Mouse (Mus musculus): Measurements from ENCODE around the gene Fam50b. TPM values are rescaled to one million over a fixed set of nuclear protein-coding genes. Genes with fewer than 3 reads are reported as not detected.

Fam50b gene
- polyA plus RNA-seq, 1 experiment: not detected

GRCm38 (mm10) chr13:34741254-34741653, 6.6 kb downstream of the Fam50b start:
- Histone ChIP-seq H3K79me2 (ENCODE audit: control insufficient read depth, insufficient read depth) (no peaks in the 10 kb centered on the region), H3K4me3 (no peak overlapping the region), H3K4me2 (ENCODE audit: low read depth) (no peak overlapping the region), H3K27me3 (ENCODE audit: control insufficient read depth, insufficient read depth, insufficient read length) (no peaks in the 10 kb centered on the region), H3ac (ENCODE audit: control insufficient read depth, insufficient read length) (no peak overlapping the region), H3K36me3 (ENCODE audit: control insufficient read depth, insufficient read depth) (no peaks in the 10 kb centered on the region)
- TF ChIP-seq MYOD1 (IDR thresholded peaks at IDR 0.05; ENCODE audit: control insufficient read depth in 1 of 3, insufficient read length in 2 of 3, low read depth in 2 of 3) (no peak), POLR2A (IDR thresholded peaks at IDR 0.05; ENCODE audit: insufficient read length, low read depth) (no peak), USF1 (IDR thresholded peaks at IDR 0.05; ENCODE audit: low read depth) (no peak), MYOG (IDR thresholded peaks at IDR 0.05; ENCODE audit: control insufficient read depth in 1 of 3, insufficient read depth in 1 of 3, insufficient read length in 2 of 3, low read depth in 2 of 3) (no peak), E2F4 (IDR thresholded peaks at IDR 0.05; ENCODE audit: insufficient read depth) (no peak), REST (IDR thresholded peaks at IDR 0.05; ENCODE audit: insufficient read depth, insufficient read length) (no peak), CEBPB (IDR thresholded peaks at IDR 0.05; ENCODE audit: insufficient read depth, poor library complexity, severe bottlenecking) (no peak), SRF (IDR thresholded peaks at IDR 0.05; ENCODE audit: control insufficient read depth, insufficient read length, low read depth) (no peak), TCF12 (IDR thresholded peaks at IDR 0.05; ENCODE audit: insufficient read depth, poor library complexity, severe bottlenecking) (no peak)

GRCm38 (mm10) chr13:34741813-34742568, 7.3 kb downstream of the Fam50b start:
- Histone ChIP-seq H3K27me3 (ENCODE audit: control insufficient read depth, insufficient read depth, insufficient read length) (no peaks in the 10 kb centered on the region), H3K4me3 (no peak overlapping the region), H3ac (ENCODE audit: control insufficient read depth, insufficient read length) (no peak overlapping the region), H3K4me2 (ENCODE audit: low read depth) (no peak overlapping the region), H3K36me3 (ENCODE audit: control insufficient read depth, insufficient read depth) (no peaks in the 10 kb centered on the region), H3K79me2 (ENCODE audit: control insufficient read depth, insufficient read depth) (no peaks in the 10 kb centered on the region)
- TF ChIP-seq SRF (IDR thresholded peaks at IDR 0.05; ENCODE audit: control insufficient read depth, insufficient read length, low read depth): no peak
- no peak for TF ChIP-seq E2F4 (IDR thresholded peaks at IDR 0.05; ENCODE audit: insufficient read depth)
- no peak for TF ChIP-seq TCF12 (IDR thresholded peaks at IDR 0.05; ENCODE audit: insufficient read depth, poor library complexity, severe bottlenecking)
- TF ChIP-seq CEBPB (IDR thresholded peaks at IDR 0.05; ENCODE audit: insufficient read depth, poor library complexity, severe bottlenecking): no peak
- TF ChIP-seq USF1 (IDR thresholded peaks at IDR 0.05; ENCODE audit: low read depth): no peak
- no peak for TF ChIP-seq MYOG (IDR thresholded peaks at IDR 0.05; ENCODE audit: control insufficient read depth in 1 of 3, insufficient read depth in 1 of 3, insufficient read length in 2 of 3, low read depth in 2 of 3)
- TF ChIP-seq MAX (IDR thresholded peaks at IDR 0.05; ENCODE audit: low read depth): no peak
- no peak for TF ChIP-seq POLR2A (IDR thresholded peaks at IDR 0.05; ENCODE audit: insufficient read length, low read depth)
- no peak for TF ChIP-seq MYOD1 (IDR thresholded peaks at IDR 0.05; ENCODE audit: control insufficient read depth in 1 of 3, insufficient read length in 2 of 3, low read depth in 2 of 3)
- TF ChIP-seq POLR2AphosphoS2 (IDR thresholded peaks at IDR 0.05; ENCODE audit: insufficient read length, low read depth): no peak

- no peaks in the 10 kb centered on the region for H3K36me3 ChIP-seq (ENCODE audit: control insufficient read depth, insufficient read depth)
- no peak for TF ChIP-seq MYOG (IDR thresholded peaks at IDR 0.05; ENCODE audit: control insufficient read depth in 1 of 3, insufficient read depth in 1 of 3, insufficient read length in 2 of 3, low read depth in 2 of 3)
- no peak for TF ChIP-seq POLR2A (IDR thresholded peaks at IDR 0.05; ENCODE audit: insufficient read length, low read depth)
- TF ChIP-seq E2F4 (IDR thresholded peaks at IDR 0.05; ENCODE audit: insufficient read depth): no peak
- no peak for TF ChIP-seq POLR2AphosphoS2 (IDR thresholded peaks at IDR 0.05; ENCODE audit: insufficient read length, low read depth)
- no peak for TF ChIP-seq MYOD1 (IDR thresholded peaks at IDR 0.05; ENCODE audit: control insufficient read depth in 1 of 3, insufficient read length in 2 of 3, low read depth in 2 of 3)
- no peak for TF ChIP-seq MAX (IDR thresholded peaks at IDR 0.05; ENCODE audit: low read depth)
- no peak for TF ChIP-seq TCF12 (IDR thresholded peaks at IDR 0.05; ENCODE audit: insufficient read depth, poor library complexity, severe bottlenecking)
- no peak for TF ChIP-seq CEBPB (IDR thresholded peaks at IDR 0.05; ENCODE audit: insufficient read depth, poor library complexity, severe bottlenecking)
- TF ChIP-seq USF1 (IDR thresholded peaks at IDR 0.05; ENCODE audit: low read depth): no peak
- TF ChIP-seq SRF (IDR thresholded peaks at IDR 0.05; ENCODE audit: control insufficient read depth, insufficient read length, low read depth): no peak
- no peak for TF ChIP-seq TCF3 (IDR thresholded peaks at IDR 0.05; ENCODE audit: insufficient read length, low read depth)
- H3K4me2 ChIP-seq (ENCODE audit: low read depth): no peak overlapping the region
- H3K4me3 ChIP-seq: no peak overlapping the region
- no peaks in the 10 kb centered on the region for H3K27me3 ChIP-seq (ENCODE audit: control insufficient read depth, insufficient read depth, insufficient read length)
- no peaks in the 10 kb centered on the region for H3K79me2 ChIP-seq (ENCODE audit: control insufficient read depth, insufficient read depth)
- H3ac ChIP-seq (ENCODE audit: control insufficient read depth, insufficient read length): no peak overlapping the region
These were observed 12.2 kb downstream of the Fam50b start for GRCm38 (mm10) chr13:34746811-34747210.

GRCm38 (mm10) chr13:34748530-34748929, 13.9 kb downstream of the Fam50b start:
- no peak overlapping the region for H3K4me2 ChIP-seq (ENCODE audit: low read depth)
- H3K27me3 ChIP-seq (ENCODE audit: control insufficient read depth, insufficient read depth, insufficient read length): no peaks in the 10 kb centered on the region
- no peak overlapping the region for H3K4me3 ChIP-seq
- H3K36me3 ChIP-seq (ENCODE audit: control insufficient read depth, insufficient read depth): no peaks in the 10 kb centered on the region
- H3ac ChIP-seq (ENCODE audit: control insufficient read depth, insufficient read length): no peak overlapping the region
- TF ChIP-seq MYOG (IDR thresholded peaks at IDR 0.05; ENCODE audit: control insufficient read depth in 1 of 3, insufficient read depth in 1 of 3, insufficient read length in 2 of 3, low read depth in 2 of 3) (peak in 1 of 3 experiments; percentile 36), E2F4 (IDR thresholded peaks at IDR 0.05; ENCODE audit: insufficient read depth) (no peak), MYOD1 (IDR thresholded peaks at IDR 0.05; ENCODE audit: control insufficient read depth in 1 of 3, insufficient read length in 2 of 3, low read depth in 2 of 3) (peak in 1 of 3 experiments; percentile 45)
- H3K79me2 ChIP-seq (ENCODE audit: control insufficient read depth, insufficient read depth): no peaks in the 10 kb centered on the region

GRCm38 (mm10) chr13:34759202-34759601, 24.6 kb downstream of the Fam50b start:
- TF ChIP-seq POLR2A (IDR thresholded peaks at IDR 0.05; ENCODE audit: insufficient read length, low read depth) (no peak), USF1 (IDR thresholded peaks at IDR 0.05; ENCODE audit: low read depth) (no peak), CEBPB (IDR thresholded peaks at IDR 0.05; ENCODE audit: insufficient read depth, poor library complexity, severe bottlenecking) (no peak), TCF12 (IDR thresholded peaks at IDR 0.05; ENCODE audit: insufficient read depth, poor library complexity, severe bottlenecking) (no peak), POLR2AphosphoS2 (IDR thresholded peaks at IDR 0.05; ENCODE audit: insufficient read length, low read depth) (no peak), MYOD1 (IDR thresholded peaks at IDR 0.05; ENCODE audit: control insufficient read depth in 1 of 3, insufficient read length in 2 of 3, low read depth in 2 of 3) (no peak), TCF3 (IDR thresholded peaks at IDR 0.05; ENCODE audit: insufficient read length, low read depth) (no peak)
- Histone ChIP-seq H3K79me2 (ENCODE audit: control insufficient read depth, insufficient read depth) (no peaks in the 10 kb centered on the region), H3K27me3 (ENCODE audit: control insufficient read depth, insufficient read depth, insufficient read length) (no peaks in the 10 kb centered on the region), H3ac (ENCODE audit: control insufficient read depth, insufficient read length) (peak overlapping the region; percentile 12), H3K4me2 (ENCODE audit: low read depth) (no peak overlapping the region), H3K4me3 (no peak overlapping the region), H3K36me3 (ENCODE audit: control insufficient read depth, insufficient read depth) (no peaks in the 10 kb centered on the region)

All from myocyte (in vitro differentiated cells).